Mouse (Mus musculus) inflammation-experienced regulatory T-cells, adult 6 months (primary cell): ENCODE data around the gene Ucp3. TPM values are rescaled to one million over a fixed set of nuclear protein-coding genes. Genes with fewer than 3 reads are reported as not detected.
A peak's percentile ranks its signal among the peaks of the same experiment; 100 is the strongest.
"Not testable (repeated sequence)": the region's sequence is repeated elsewhere in the genome, so short reads cannot be mapped to it uniquely, and the experiment has no call there.

Experiments used
- ATAC-seq: one replicate; pipeline ENCODE4 v1.8.0; 2017
- polyA plus RNA-seq, 3 experiments: library from polyadenylated mRNA; unstranded; fragments of 100-300 nt; shearing (Covaris generic); gene quantifications; one replicate each; pipeline ENCODE4 v1.2.1; 2017

The Ucp3 gene
- polyA plus RNA-seq, 3 experiments from 2014 or later, result 0.55 TPM; not detected in 2

GRCm38 (mm10) chr7:100474680-100475079 lies 1.9 kb downstream of the Ucp3 start:
- no peak for ATAC-seq

- ATAC-seq, result no peak
Measured at GRCm38 (mm10) chr7:100479100-100479822, 6.5 kb downstream of the Ucp3 start.

- ATAC-seq, result no peak
Measured at GRCm38 (mm10) chr7:100479823-100480164, 7.0 kb downstream of the Ucp3 start.

GRCm38 (mm10) chr7:100480175-100480574 lies 7.4 kb downstream of the Ucp3 start:
- no peak for ATAC-seq

GRCm38 (mm10) chr7:100482046-100482445 lies 9.3 kb downstream of the Ucp3 start:
- ATAC-seq, result not testable (repeated sequence)

- ATAC-seq, result no peak
Measured at GRCm38 (mm10) chr7:100484493-100484892, 11.7 kb downstream of the Ucp3 start.

GRCm38 (mm10) chr7:100487301-100487700 lies 14.5 kb downstream of the Ucp3 start:
- ATAC-seq, result no peak

GRCm38 (mm10) chr7:100488474-100489048 lies 15.8 kb downstream of the Ucp3 start:
- ATAC-seq, result no peak

GRCm38 (mm10) chr7:100492391-100493116 lies 19.8 kb downstream of the Ucp3 start:
- ATAC-seq, result peak; percentile 19

GRCm38 (mm10) chr7:100493117-100493483 lies 20.3 kb downstream of the Ucp3 start, which contains the start of gene Ucp2:
Gene Ucp2, plus strand, starts transcription at chr7:100493337.
- peak; percentile 62 for ATAC-seq

- peak; percentile 19 for ATAC-seq
Measured at GRCm38 (mm10) chr7:100493484-100494414, 21.0 kb downstream of the Ucp3 start.

- no peak for ATAC-seq
Measured at GRCm38 (mm10) chr7:100494415-100494831, 21.6 kb downstream of the Ucp3 start.

- no peak for ATAC-seq
Measured at GRCm38 (mm10) chr7:100495042-100495441, 22.3 kb downstream of the Ucp3 start.

GRCm38 (mm10) chr7:100495581-100496251 lies 22.9 kb downstream of the Ucp3 start:
- peak; percentile 78 for ATAC-seq

- no peak for ATAC-seq
Measured at GRCm38 (mm10) chr7:100496371-100496770, 23.6 kb downstream of the Ucp3 start.

- no peak for ATAC-seq
Measured at GRCm38 (mm10) chr7:100496791-100497190, 24.0 kb downstream of the Ucp3 start.

- no peak for ATAC-seq
Measured at GRCm38 (mm10) chr7:100497402-100497801, 24.6 kb downstream of the Ucp3 start.

- ATAC-seq, result no peak
Measured at GRCm38 (mm10) chr7:100497982-100498381, 25.2 kb downstream of the Ucp3 start.

- ATAC-seq, result no peak
Measured at GRCm38 (mm10) chr7:100499465-100499864, 26.7 kb downstream of the Ucp3 start.

GRCm38 (mm10) chr7:100500276-100500977 lies 27.6 kb downstream of the Ucp3 start:
- no peak for ATAC-seq
